Mouse (Mus musculus) forebrain, embryonic 14.5 days (tissue): ENCODE measurements around the gene Slc4a7. TPM values are rescaled to one million over a fixed set of nuclear protein-coding genes. Genes with fewer than 3 reads are reported as not detected.

Experiments used
- ATAC-seq: fragments of 200-750 bp; cut with Nextera tagmentation; 2 replicates; pipeline ENCODE4 v1.8.0; 2017; ENCODE audit warnings: mild to moderate bottlenecking, moderate library complexity
- DNase-seq: peaks from one replicate; pipeline ENCODE4 v3.0.0-alpha.2; 2015; ENCODE audit warnings: low spot score
- H3K27ac ChIP-seq: fragments of 300-500 bp; sonication (generic); 2 replicates; pipeline ENCODE4 v1.5.1; 2014; ENCODE audit warnings: low read depth, mild to moderate bottlenecking, control low read depth, low read length, moderate library complexity
- H3K27me3 ChIP-seq: fragments of 300-500 bp; sonication (generic); replicated peaks from 2 replicates; pipeline ENCODE4 v1.6.1; 2014; ENCODE audit warnings: low read length, control low read depth, mixed read lengths; ENCODE audit not compliant: control insufficient read depth, insufficient read depth
- H3K36me3 ChIP-seq: fragments of 300-500 bp; sonication (generic); 2 replicates; pipeline ENCODE4 v1.6.1; 2014; ENCODE audit warnings: low read length, control low read depth; ENCODE audit not compliant: control insufficient read depth, insufficient read depth
- H3K4me1 ChIP-seq: fragments of 300-500 bp; sonication (generic); 2 replicates; pipeline ENCODE4 v1.6.1; 2014; ENCODE audit warnings: antibody characterized with exemption, low read length, control low read depth; ENCODE audit not compliant: control insufficient read depth, insufficient read depth
- H3K4me2 ChIP-seq: fragments of 300-500 bp; sonication (generic); 2 replicates; pipeline ENCODE4 v1.6.1; 2014; ENCODE audit warnings: mild to moderate bottlenecking, control low read depth, low read length
- H3K4me3 ChIP-seq: fragments of 300-500 bp; sonication (generic); 2 replicates; pipeline ENCODE4 v1.5.1; 2014; ENCODE audit warnings: low read depth, low read length, control low read depth
- H3K9ac ChIP-seq: fragments of 300-500 bp; sonication (generic); 2 replicates; pipeline ENCODE4 v1.6.1; 2014; ENCODE audit warnings: mild to moderate bottlenecking, low read length, control low read depth, moderate library complexity
- H3K9me3 ChIP-seq: fragments of 300-500 bp; sonication (generic); replicated peaks from 2 replicates; pipeline ENCODE4 v1.6.1; 2016; ENCODE audit warnings: low read length, control low read depth, mixed read lengths; ENCODE audit not compliant: control insufficient read depth
- WGBS: fragments of 180-500 bp; shearing (Covaris S2); extraction: QIAGEN DNeasy Blood & Tissue Kit; methylation state at CpG from one replicate; pipeline ENCODE4 v1.1.7; 2014; 5-methylcytosine and 5-hydroxymethylcytosine counted together
- polyA plus RNA-seq: library from polyadenylated mRNA; unstranded; fragments of >200 nt; fragmentation: Nextera tagmentation; extraction: Ambion mirVana; gene quantifications from 2 replicates; pipeline ENCODE4 v1.2.1, GENCODE M21; 2014

Gene Slc4a7
- polyA plus RNA-seq, 1 experiment from 2014 or later: 18.5 TPM

DNA sequence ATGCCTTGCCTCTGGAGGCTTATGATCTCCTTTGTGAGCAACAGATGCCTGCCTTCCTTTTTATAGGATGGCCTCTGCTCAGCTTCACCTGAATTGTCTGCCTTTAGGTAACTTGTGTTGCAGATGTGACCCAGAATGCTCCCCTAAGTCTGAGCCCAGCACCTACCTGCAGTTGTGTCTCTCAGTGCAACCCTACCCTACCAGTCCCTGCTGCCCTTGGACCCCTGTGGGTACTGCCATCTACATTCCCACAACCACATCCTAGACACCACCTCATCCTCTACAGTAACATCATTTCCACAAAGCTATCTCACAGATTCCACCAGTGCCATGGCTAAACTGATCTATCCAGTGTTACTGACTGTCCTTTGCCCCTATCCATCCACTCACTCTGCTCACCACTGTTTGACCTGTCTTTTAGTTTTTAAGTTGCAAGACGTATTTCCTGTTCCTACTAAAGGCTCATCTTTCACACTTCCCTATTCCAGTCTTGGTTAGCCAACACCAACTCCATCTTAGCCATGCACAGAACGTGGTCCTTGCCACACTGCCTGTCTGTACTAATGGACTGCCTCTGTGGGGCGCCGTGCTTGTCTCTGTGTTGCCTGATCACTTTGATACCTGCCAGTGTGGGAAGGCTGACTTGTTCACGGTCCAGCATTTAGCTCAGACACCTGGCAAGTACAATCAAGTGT is 102.6 kb downstream of the Slc4a7 start:
- Histone ChIP-seq H3K9me3 (no peaks in the 10 kb centered on the region), H3K4me2 (no peak overlapping the region), H3K36me3 (peaks cover 9% of the 10 kb centered on the region), H3K4me1 (no peaks in the 10 kb centered on the region), H3K27ac (no peak overlapping the region), H3K27me3 (no peaks in the 10 kb centered on the region), H3K9ac (no peak overlapping the region), H3K4me3 (no peak overlapping the region)
- 67% methylated on average over 5 of the region's 5 CpGs for WGBS
- DNase-seq (no peak), ATAC-seq (0 out of 2 replicates have a peak, but pooled peaks have one; percentile 28)

DNA sequence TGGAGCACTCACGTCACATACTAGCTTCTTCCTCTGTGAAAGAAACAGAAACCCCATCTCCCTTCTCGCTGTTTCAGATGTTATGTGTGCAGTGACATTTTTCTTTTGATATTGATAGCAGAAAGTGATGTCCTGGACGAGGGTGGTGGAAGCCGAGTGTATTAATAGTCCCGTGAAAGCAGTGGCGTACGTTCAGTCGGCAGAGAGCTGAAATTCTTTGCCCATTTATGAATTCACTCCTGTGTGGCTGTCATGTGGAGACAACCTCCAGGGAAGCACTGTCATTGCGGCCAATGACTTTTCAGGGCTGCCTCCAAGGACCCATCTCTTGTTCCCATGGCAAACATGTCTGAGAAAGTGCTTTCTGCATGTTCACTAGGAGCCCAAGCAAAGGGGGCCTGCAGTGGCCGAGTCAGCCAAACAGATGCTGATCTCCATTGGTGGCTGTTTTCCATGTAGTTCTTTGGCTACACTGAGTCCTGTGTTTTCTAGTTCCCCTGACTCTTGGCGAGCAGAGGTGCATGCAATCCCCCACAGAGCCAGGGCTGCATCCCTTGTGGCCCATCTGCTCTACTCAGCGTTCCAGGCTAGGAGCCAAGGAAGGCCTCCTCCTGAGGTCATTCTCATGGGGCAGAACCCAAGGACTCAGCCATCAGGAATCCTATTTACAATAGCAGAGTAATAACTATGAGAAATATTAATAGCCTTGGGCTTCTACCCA is 130.6 kb downstream of the Slc4a7 start:
- no peaks in the 10 kb centered on the region for H3K9me3 ChIP-seq
- DNase-seq (peak; percentile 12), ATAC-seq (no peak)
- no peaks in the 10 kb centered on the region for H3K27me3 ChIP-seq
- H3K36me3 ChIP-seq: no peaks in the 10 kb centered on the region
- WGBS: 87% methylated on average over 12 of the region's 12 CpGs
- H3K27ac ChIP-seq: no peak overlapping the region
- H3K4me2 ChIP-seq: no peak overlapping the region
- no peak overlapping the region for H3K4me3 ChIP-seq
- no peak overlapping the region for H3K9ac ChIP-seq
- H3K4me1 ChIP-seq: no peaks in the 10 kb centered on the region

- ATAC-seq (no peak), DNase-seq (no peak)
- Histone ChIP-seq H3K9ac (no peak overlapping the region), H3K27me3 (no peaks in the 10 kb centered on the region), H3K4me3 (no peak overlapping the region), H3K27ac (no peak overlapping the region), H3K9me3 (no peaks in the 10 kb centered on the region), H3K4me1 (no peaks in the 10 kb centered on the region), H3K4me2 (no peak overlapping the region), H3K36me3 (no peaks in the 10 kb centered on the region)
- 91% methylated on average over 1 of the region's 1 CpGs for WGBS
These were observed 131.4 kb downstream of the Slc4a7 start for GRCm38 (mm10) chr14:14833498-14833897.

GRCm38 (mm10) chr14:14834266-14834665 is 132.2 kb downstream of the Slc4a7 start:
- Histone ChIP-seq H3K9ac (no peak overlapping the region), H3K4me3 (no peak overlapping the region), H3K9me3 (no peaks in the 10 kb centered on the region), H3K4me1 (no peaks in the 10 kb centered on the region), H3K36me3 (no peaks in the 10 kb centered on the region), H3K4me2 (no peak overlapping the region), H3K27me3 (no peaks in the 10 kb centered on the region), H3K27ac (no peak overlapping the region)
- DNase-seq (no peak), ATAC-seq (no peak)
- 79% methylated on average over 2 of the region's 2 CpGs for whole genome bisulfite sequencing

DNA sequence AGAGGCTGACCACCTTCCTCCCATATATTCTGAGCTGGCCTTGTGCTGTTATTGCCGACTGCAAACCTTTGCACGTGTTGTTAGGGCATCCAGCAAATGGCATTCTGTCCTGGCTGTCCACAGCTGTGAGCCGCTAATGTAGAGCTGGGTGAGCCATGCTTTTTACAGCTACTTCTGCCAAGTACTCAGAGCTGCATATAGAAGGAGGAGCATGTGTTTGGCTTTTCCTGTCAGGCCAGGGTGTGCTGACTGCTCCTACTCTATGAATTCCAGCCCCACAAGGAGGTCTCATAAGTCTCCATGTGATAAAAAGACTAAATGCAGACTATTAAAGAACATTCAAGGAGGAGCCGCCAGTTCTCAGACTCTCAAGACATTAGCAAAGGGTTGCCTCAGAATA is 135.5 kb downstream of the Slc4a7 start:
- Histone ChIP-seq H3K36me3 (no peaks in the 10 kb centered on the region), H3K4me3 (no peak overlapping the region), H3K4me2 (no peak overlapping the region), H3K27ac (no peak overlapping the region), H3K9me3 (no peaks in the 10 kb centered on the region), H3K4me1 (no peaks in the 10 kb centered on the region), H3K27me3 (no peaks in the 10 kb centered on the region), H3K9ac (no peak overlapping the region)
- WGBS: 84% methylated on average over 4 of the region's 4 CpGs
- DNase-seq (no peak), ATAC-seq (no peak)

GRCm38 (mm10) chr14:14838109-14838508 is 136.0 kb downstream of the Slc4a7 start:
- Histone ChIP-seq H3K9me3 (no peaks in the 10 kb centered on the region), H3K4me1 (no peaks in the 10 kb centered on the region), H3K4me3 (no peak overlapping the region), H3K4me2 (no peak overlapping the region), H3K36me3 (no peaks in the 10 kb centered on the region), H3K27ac (no peak overlapping the region), H3K9ac (no peak overlapping the region), H3K27me3 (no peaks in the 10 kb centered on the region)
- ATAC-seq: no peak
- WGBS: 56% methylated on average over 1 of the region's 1 CpGs
- no peak for DNase-seq

DNA sequence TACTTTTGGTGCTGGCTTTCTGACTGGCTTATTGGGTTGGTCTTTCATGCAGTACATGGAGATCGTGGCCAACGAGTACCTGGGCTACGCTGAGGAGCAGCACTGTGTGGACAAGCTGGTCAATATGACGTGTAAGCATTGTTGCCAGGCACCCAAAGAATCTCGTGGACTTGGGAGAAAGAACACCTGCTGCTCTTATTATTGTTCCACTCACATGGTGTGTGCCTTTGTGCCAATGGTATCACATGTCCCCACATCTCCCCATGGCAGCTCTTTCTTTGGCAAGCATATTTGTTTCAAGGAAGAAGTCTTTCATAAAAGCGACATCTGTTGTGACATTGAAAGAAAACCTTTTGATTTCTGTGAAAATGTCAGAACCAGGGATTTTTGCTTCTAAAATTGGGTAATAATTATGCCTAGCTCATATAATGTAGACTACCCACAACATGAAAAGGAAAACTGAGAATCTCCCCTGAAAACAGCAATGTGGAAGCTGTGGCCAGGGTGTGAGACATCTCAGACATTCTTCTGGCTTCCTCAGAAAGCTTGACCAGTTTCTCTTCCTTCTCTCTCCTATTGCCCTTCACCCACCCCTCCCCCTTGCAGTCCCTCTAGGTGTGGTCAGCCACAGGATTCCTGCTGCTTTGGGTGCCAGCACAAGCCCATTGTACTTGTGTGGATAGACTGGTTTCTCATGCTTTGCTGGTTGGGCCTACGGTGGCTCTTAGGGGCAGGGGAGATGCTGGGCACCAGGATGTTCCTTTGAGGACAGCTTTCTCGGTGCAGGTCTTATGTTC is 140.9 kb downstream of the Slc4a7 start:
- H3K36me3 ChIP-seq: no peaks in the 10 kb centered on the region
- no peak overlapping the region for H3K27ac ChIP-seq
- H3K9me3 ChIP-seq: no peaks in the 10 kb centered on the region
- DNase-seq (no peak), ATAC-seq (no peak)
- H3K4me1 ChIP-seq: no peaks in the 10 kb centered on the region
- H3K27me3 ChIP-seq: no peaks in the 10 kb centered on the region
- 76% methylated on average over 8 of the region's 8 CpGs for WGBS
- no peak overlapping the region for H3K4me2 ChIP-seq
- no peak overlapping the region for H3K4me3 ChIP-seq
- H3K9ac ChIP-seq: no peak overlapping the region
